Comparison of ENCODE assay signal across 22 mouse cellular contexts in genomic region chr3:55270920-55271319, GRCm38 (mm10). TPM values are rescaled to one million over a fixed set of nuclear protein-coding genes. Genes with fewer than 3 reads are reported as not detected.
DNase-seq lines count a peak whose midpoint lies in the region; ATAC-seq and TF ChIP-seq lines count a peak whose summit lies in the region.
"Had no signal": no experiment of that assay in that cellular context is flagged by ENCODE, and none has a peak within 500 bp of the region (broad histone marks: within the 10 kb centered on the region; RNA-seq: fewer than 3 reads in every experiment).

No protein-coding gene starts in this region.

- no peak overlapping the region for H3K9ac ChIP-seq in hindbrain, embryonic 13.5 days
- no peak overlapping the region for H3K9ac ChIP-seq in neural tube, embryonic 12.5 days
- no peak overlapping the region for H3K9ac ChIP-seq in hindbrain, postnatal 0 days (replicated peaks; ENCODE audit: low read length)
- no peak overlapping the region for H3K9ac ChIP-seq in lung, postnatal 0 days (replicated peaks; ENCODE audit: low read depth)
- H3K9ac ChIP-seq: limb, embryonic 13.5 days; liver, embryonic 14.5 days had no signal

- H3K9me3 ChIP-seq in hindbrain, embryonic 10.5 days = no peaks in the 10 kb centered on the region
- H3K9me3 ChIP-seq in hindbrain, embryonic 13.5 days = no peaks in the 10 kb centered on the region
- H3K9me3 ChIP-seq in neural tube, embryonic 12.5 days = no peaks in the 10 kb centered on the region
- H3K9me3 ChIP-seq in hindbrain, postnatal 0 days (ENCODE audit: low read length) = no peaks in the 10 kb centered on the region
- H3K9me3 ChIP-seq in lung, postnatal 0 days (ENCODE audit: low read length) = no peaks in the 10 kb centered on the region
- no peaks in the 10 kb centered on the region for H3K9me3 ChIP-seq in embryonic facial prominence, embryonic 10.5 days
- H3K9me3 ChIP-seq: limb, embryonic 13.5 days had no signal

- DNase-seq in hindbrain, embryonic 10.5 days (ENCODE audit: low spot score) = peak; percentile 15
- no peak for DNase-seq in neural tube, embryonic 10.5 days (ENCODE audit: extremely low spot score, low spot score)
- no peak for DNase-seq in hindbrain, postnatal 0 days (ENCODE audit: low spot score)
- no peak for DNase-seq in lung, postnatal 0 days (ENCODE audit: low spot score)
- no peak for DNase-seq in embryonic facial prominence, embryonic 10.5 days (ENCODE audit: low spot score)
- DNase-seq in yolk sac, embryonic 10.5 days (ENCODE audit: low spot score) = no peak
- DNase-seq: adrenal gland, postnatal 36 days; cerebellum, adult 9-11 months; kidney, adult 11 months; lung, postnatal 10 days; thymus, postnatal 14 days had no signal

- no peak overlapping the region for H3K4me3 ChIP-seq in hindbrain, embryonic 10.5 days
- H3K4me3 ChIP-seq in hindbrain, embryonic 13.5 days = no peak overlapping the region
- no peak overlapping the region for H3K4me3 ChIP-seq in neural tube, embryonic 12.5 days
- H3K4me3 ChIP-seq in hindbrain, postnatal 0 days (ENCODE audit: low read length) = no peak overlapping the region
- H3K4me3 ChIP-seq in lung, postnatal 0 days (ENCODE audit: low read depth, low read length) = no peak overlapping the region
- no peak overlapping the region for H3K4me3 ChIP-seq in embryonic facial prominence, embryonic 10.5 days
- H3K4me3 ChIP-seq: erythroblast, embryonic 14.5 days; limb, embryonic 13.5 days; myocyte had no signal

- H3K4me1 ChIP-seq in hindbrain, embryonic 10.5 days (replicated peaks) = peaks cover 8% of the 10 kb centered on the region; the same call in 1 of the 2 replicates
- peaks cover 17% of the 10 kb centered on the region for H3K4me1 ChIP-seq in hindbrain, embryonic 13.5 days (replicated peaks)
- H3K4me1 ChIP-seq in neural tube, embryonic 12.5 days = peaks cover 18% of the 10 kb centered on the region
- H3K4me1 ChIP-seq in hindbrain, postnatal 0 days (ENCODE audit: insufficient read depth, low read length) = peaks cover 13% of the 10 kb centered on the region; the same call in 1 of the 2 replicates
- no peaks in the 10 kb centered on the region for H3K4me1 ChIP-seq in lung, postnatal 0 days (ENCODE audit: insufficient read depth, low read depth, low read length)
- H3K4me1 ChIP-seq in embryonic facial prominence, embryonic 10.5 days = 0 out of 2 replicates have a peak, but pooled peaks cover 4% of the 10 kb centered on the region

- TF ChIP-seq EP300 in lung, postnatal 0 days (IDR thresholded peaks at IDR 0.05) = no peak

- ATAC-seq in hindbrain, embryonic 13.5 days (ENCODE audit: low FRiP score) = no peak
- ATAC-seq in neural tube, embryonic 12.5 days (ENCODE audit: low FRiP score, low read depth) = peak; percentile 81
- ATAC-seq in hindbrain, postnatal 0 days = peak; percentile 12; the same call in 1 of the 2 replicates
- no peak for ATAC-seq in lung, postnatal 0 days
- ATAC-seq: activated CD4-positive, CD25-positive, alpha-beta regulatory T cell, adult 4 months; Patski had no signal

- H3K27ac ChIP-seq in hindbrain, embryonic 10.5 days = no peak overlapping the region
- no peak overlapping the region for H3K27ac ChIP-seq in hindbrain, embryonic 13.5 days
- H3K27ac ChIP-seq in neural tube, embryonic 12.5 days = no peak overlapping the region
- no peak overlapping the region for H3K27ac ChIP-seq in hindbrain, postnatal 0 days
- H3K27ac ChIP-seq in lung, postnatal 0 days (ENCODE audit: low read length) = no peak overlapping the region
- no peak overlapping the region for H3K27ac ChIP-seq in embryonic facial prominence, embryonic 10.5 days (replicated peaks)
- H3K27ac ChIP-seq: kidney, postnatal 0 days; limb, embryonic 13.5 days; liver, embryonic 14.5 days had no signal

- no peaks in the 10 kb centered on the region for H3K27me3 ChIP-seq in hindbrain, embryonic 10.5 days (ENCODE audit: insufficient read depth, poor library complexity, severe bottlenecking)
- no peaks in the 10 kb centered on the region for H3K27me3 ChIP-seq in hindbrain, embryonic 13.5 days
- no peaks in the 10 kb centered on the region for H3K27me3 ChIP-seq in neural tube, embryonic 12.5 days (replicated peaks)
- H3K27me3 ChIP-seq in hindbrain, postnatal 0 days (ENCODE audit: insufficient read depth, low read length) = no peaks in the 10 kb centered on the region
- H3K27me3 ChIP-seq in lung, postnatal 0 days (replicated peaks; ENCODE audit: insufficient read depth, low read length) = no peaks in the 10 kb centered on the region
- H3K27me3 ChIP-seq in embryonic facial prominence, embryonic 10.5 days (replicated peaks; ENCODE audit: low read depth, poor library complexity, severe bottlenecking) = no peaks in the 10 kb centered on the region
- H3K27me3 ChIP-seq: limb, embryonic 13.5 days; Patski had no signal

- 0 out of 2 replicates have a peak, but pooled peaks cover 2% of the 10 kb centered on the region for H3K36me3 ChIP-seq in hindbrain, embryonic 10.5 days
- peaks cover 3% of the 10 kb centered on the region; the same call in 1 of the 2 replicates for H3K36me3 ChIP-seq in hindbrain, embryonic 13.5 days
- H3K36me3 ChIP-seq in neural tube, embryonic 12.5 days = 0 out of 2 replicates have a peak, but pooled peaks cover 4% of the 10 kb centered on the region
- H3K36me3 ChIP-seq in hindbrain, postnatal 0 days (ENCODE audit: insufficient read depth, low read length) = no peaks in the 10 kb centered on the region
- no peaks in the 10 kb centered on the region for H3K36me3 ChIP-seq in lung, postnatal 0 days (ENCODE audit: insufficient read depth, low read length)
- H3K36me3 ChIP-seq in embryonic facial prominence, embryonic 10.5 days (replicated peaks) = no peaks in the 10 kb centered on the region
- H3K36me3 ChIP-seq: limb, embryonic 13.5 days had no signal

- 65% methylated on average over 5 of the region's 5 CpGs for WGBS in hindbrain, embryonic 10.5 days
- 47% methylated on average over 5 of the region's 5 CpGs for WGBS in hindbrain, embryonic 13.5 days
- 42% methylated on average over 5 of the region's 5 CpGs for WGBS in neural tube, embryonic 12.5 days
- WGBS in hindbrain, postnatal 0 days = 43% methylated on average over 5 of the region's 5 CpGs
- 76% methylated on average over 5 of the region's 5 CpGs for WGBS in lung, postnatal 0 days
- WGBS in embryonic facial prominence, embryonic 10.5 days = 70% methylated on average over 5 of the region's 5 CpGs

- TF ChIP-seq CTCF in hindbrain, postnatal 0 days (IDR thresholded peaks at IDR 0.05; ENCODE audit: low read depth) = no peak
- no peak for TF ChIP-seq CTCF in lung, postnatal 0 days (IDR thresholded peaks at IDR 0.05)

- no peak overlapping the region for H3K4me2 ChIP-seq in hindbrain, embryonic 13.5 days
- H3K4me2 ChIP-seq in neural tube, embryonic 12.5 days (replicated peaks) = no peak overlapping the region
- no peak overlapping the region for H3K4me2 ChIP-seq in hindbrain, postnatal 0 days (ENCODE audit: low read depth, low read length)
- H3K4me2 ChIP-seq in lung, postnatal 0 days (replicated peaks; ENCODE audit: low read depth, low read length) = no peak overlapping the region
- H3K4me2 ChIP-seq: limb, embryonic 13.5 days had no signal

RNA-seq across cellular contexts. Expression of gene Dclk1, which starts 28.8 kb away (rescaled TPM):
- 52.5 and 81.6 TPM in 2 replicates for polyA plus RNA-seq in hindbrain, embryonic 10.5 days (2016; fragmentation: Nextera tagmentation; extraction: Ambion mirVana)
- polyA plus RNA-seq in hindbrain, embryonic 13.5 days (2015; fragmentation: Nextera tagmentation; extraction: Ambion mirVana) = 236 and 257 TPM in 2 replicates
- polyA plus RNA-seq in neural tube, embryonic 12.5 days (2016; fragmentation: Nextera tagmentation; extraction: Ambion mirVana) = 171 and 184 TPM in 2 replicates
- 213 and 250 TPM in 2 replicates for total RNA-seq in hindbrain, postnatal 0 days (2014; rRNA removed)
- polyA plus RNA-seq in hindbrain, postnatal 0 days (2015; fragmentation: Nextera tagmentation; extraction: Ambion mirVana) = 196 and 214 TPM in 2 replicates
- 3.1 and 4.0 TPM in 2 replicates for polyA plus RNA-seq in lung, postnatal 0 days (2015; fragmentation: Nextera tagmentation; extraction: Ambion mirVana)
- 36.6 and 44.8 TPM in 2 replicates for polyA plus RNA-seq in embryonic facial prominence, embryonic 10.5 days (2016; fragmentation: Nextera tagmentation; extraction: Ambion mirVana)
- total RNA-seq: hematopoietic stem cell, adult 5-6 weeks; megakaryocyte, adult 5-6 weeks had no signal
- polyA plus RNA-seq: erythroblast, embryonic 14.5 days had no signal

Comparison
In these comparisons a context has a peak if more than half of its experiments do, and no peak if none do; other contexts are left out.
1. ATAC-seq: peak in neural tube, embryonic 12.5 days (single experiment) and hindbrain, postnatal 0 days (single experiment); none in hindbrain, embryonic 13.5 days (single experiment) and lung, postnatal 0 days (single experiment).